Mouse (Mus musculus) retina, embryonic 14.5 days (tissue): Measurements from ENCODE around the gene Rhof.
A peak's percentile ranks its signal among the peaks of the same experiment; 100 is the strongest.

Experiments used
- DNase-seq: peaks from one replicate; pipeline ENCODE4 v3.0.0-alpha.2; 2015; ENCODE audit warnings: low spot score

Rhof gene

DNA sequence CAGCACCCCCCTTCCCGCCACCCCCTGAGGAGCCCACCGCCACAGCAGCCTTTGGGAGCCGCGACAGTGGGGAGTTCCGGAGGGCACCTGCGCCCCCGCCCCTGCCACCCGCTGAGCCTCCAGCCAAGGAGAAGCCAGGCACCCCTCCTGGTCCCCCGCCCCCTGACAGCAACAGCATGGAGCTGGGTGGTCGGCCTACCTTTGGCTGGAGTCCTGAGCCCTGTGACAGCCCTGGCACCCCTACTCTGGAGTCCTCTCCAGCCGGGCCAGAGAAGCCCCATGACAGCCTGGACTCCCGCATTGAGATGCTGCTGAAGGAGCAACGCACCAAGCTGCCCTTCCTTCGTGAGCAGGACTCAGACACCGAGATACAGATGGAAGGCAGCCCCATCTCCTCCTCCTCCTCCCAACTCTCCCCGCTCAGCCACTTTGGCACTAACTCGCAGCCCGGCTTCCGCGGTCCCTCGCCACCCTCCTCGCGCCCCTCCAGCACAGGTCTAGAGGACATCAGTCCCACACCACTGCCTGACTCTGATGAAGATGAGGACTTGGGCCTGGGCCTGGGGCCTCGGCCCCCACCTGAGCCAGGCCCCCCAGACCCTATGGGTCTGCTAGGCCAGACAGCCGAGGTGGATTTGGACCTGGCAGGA, 15.7 kb upstream of the Rhof start:
- DNase-seq = no peak

DNA sequence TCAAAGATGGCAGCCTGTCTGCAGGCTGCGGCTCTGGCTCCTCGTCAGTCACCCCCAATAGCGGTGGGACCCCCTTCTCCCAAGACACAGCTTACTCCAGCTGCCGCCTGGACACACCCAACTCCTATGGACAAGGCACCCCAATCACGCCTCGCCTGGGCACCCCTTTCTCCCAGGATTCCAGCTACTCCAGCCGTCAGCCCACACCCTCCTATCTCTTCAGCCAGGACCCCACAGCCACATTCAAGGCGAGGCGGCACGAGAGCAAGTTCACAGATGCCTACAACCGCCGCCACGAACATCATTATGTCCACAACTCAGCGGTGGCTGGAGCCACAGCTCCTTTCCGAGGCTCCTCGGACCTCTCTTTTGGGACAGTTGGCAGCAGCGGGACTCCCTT, 15.1 kb upstream of the Rhof start:
- DNase-seq = no peak

DNA sequence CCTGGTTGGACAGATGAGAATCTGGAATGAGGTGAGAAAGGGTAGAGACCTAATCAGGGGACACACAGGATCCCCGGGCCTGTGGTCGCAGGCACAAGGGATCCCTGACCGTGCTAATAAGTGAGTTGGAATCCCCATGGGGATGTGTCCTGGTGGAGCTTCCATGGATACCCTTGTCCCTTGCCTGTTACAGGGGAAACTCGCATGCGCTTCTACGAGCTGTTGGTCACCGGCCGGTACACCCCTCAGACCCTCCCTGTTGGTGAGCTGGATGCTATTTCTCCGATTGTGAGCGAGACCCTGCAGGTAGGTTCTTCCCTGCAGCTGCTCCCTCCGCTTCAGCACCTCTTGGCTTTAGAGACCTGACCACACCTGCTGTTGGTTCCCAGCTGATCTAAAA, 13.9 kb upstream of the Rhof start:
- DNase-seq = no peak

DNA sequence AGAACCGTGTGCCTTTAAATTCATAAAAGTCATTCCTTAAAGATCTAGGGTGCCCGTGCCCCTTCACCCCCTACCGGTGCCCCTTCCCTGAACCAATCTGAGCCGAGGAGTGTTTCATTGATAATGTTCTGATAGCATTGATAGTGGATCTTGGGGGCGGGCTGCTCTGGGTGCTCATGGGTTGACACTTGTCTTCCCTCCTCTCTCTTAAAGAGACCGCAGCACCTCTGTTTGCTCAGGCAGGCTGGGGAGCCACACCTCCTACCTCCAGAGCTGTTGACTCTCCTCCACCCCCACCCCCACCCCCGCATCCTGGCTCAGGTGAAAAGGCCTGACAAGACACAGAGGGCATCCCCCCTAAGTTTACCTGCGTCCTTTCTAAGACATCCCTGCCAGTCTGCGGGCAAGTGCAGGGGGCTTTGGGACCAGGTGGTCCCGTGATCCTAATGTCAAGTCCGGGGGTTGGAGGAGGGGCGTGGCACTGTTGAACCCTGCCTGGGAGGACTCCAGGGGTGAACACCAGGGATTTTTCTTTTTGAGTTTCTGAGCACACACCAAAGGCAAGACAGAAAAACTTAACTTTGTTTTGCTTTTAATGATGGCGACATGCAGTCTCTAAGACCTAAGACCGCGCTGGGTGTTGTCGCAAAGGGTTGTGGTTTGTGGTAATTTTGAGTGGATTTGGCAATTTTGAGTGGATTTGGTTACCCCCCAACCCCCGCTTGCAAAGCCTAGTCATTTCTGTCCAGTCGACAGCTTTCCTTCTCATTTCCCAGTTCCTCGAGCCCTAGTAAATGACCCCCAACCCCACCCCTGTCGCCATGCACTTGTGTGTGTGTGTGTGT, 12.5 kb upstream of the Rhof start:
- no peak for DNase-seq

DNA sequence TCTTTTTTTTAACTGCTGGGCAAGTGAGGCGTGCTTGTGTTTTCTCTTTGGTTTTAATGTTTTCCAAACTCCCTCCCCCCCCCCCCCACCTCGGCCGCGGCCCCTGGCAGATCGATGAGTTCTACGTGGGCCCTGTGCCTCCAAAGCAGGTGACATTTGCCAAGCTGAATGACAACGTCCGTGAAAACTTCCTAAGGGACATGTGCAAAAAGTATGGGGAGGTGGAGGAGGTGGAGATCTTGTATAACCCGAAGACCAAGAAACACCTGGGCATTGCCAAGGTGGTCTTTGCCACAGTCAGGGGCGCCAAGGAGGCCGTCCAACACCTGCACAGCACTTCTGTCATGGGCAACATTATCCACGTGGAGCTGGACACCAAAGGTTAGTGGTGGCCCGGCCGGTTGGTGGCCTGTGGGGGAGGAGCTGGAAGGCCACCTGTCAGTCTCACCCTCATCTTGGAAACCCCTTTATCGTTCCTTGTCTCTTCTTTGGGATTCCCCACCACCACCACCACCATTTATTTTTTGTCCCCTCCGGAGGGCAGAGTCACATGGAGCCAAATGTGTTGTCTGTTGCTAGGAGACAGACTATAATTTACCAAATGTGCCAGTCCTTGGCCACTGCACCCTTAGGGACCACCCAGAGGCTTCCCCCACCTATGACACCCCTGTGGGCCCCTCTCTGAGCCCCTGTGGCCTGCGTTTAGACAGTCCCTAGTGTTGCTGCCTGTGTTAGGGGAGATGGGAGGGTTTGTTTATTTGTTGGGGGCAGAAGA, 11.7 kb upstream of the Rhof start:
- peak; percentile 25 for DNase-seq

DNA sequence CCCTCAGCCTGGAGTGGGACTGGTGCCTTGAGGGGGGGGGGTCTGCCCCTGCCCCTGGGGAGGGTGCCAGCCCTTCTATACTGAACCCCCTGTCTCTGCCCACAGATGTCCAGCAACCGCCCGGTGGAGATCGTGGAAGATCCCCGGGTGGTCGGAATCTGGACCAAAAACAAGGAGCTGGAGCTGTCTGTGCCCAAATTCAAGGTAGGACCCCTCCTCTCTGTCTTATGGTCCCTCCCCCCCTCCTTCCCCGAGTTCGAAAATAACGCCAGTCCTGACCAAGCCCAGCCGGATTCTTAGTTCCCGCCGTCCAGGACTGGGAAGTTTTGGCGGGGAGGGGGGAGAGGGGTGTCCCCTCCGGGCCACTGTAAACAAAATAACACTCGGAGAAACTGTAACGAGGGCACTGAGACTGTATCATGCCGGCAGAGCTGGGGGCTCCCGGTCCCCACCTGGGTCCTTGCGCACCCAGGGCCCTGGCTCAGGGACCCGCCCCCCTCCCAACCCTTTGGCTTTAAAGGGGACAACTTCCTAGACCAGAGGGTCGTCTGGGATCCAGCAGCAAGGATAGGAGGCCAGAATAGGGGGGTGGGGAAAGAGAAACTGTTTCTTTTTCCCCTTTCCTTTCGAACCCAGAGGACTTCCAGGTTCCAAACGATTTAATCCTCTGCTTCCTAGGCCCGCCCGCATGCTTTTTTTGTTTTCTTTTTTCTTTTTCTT, 10.9 kb upstream of the Rhof start:
- peak; percentile 72 for DNase-seq

DNA sequence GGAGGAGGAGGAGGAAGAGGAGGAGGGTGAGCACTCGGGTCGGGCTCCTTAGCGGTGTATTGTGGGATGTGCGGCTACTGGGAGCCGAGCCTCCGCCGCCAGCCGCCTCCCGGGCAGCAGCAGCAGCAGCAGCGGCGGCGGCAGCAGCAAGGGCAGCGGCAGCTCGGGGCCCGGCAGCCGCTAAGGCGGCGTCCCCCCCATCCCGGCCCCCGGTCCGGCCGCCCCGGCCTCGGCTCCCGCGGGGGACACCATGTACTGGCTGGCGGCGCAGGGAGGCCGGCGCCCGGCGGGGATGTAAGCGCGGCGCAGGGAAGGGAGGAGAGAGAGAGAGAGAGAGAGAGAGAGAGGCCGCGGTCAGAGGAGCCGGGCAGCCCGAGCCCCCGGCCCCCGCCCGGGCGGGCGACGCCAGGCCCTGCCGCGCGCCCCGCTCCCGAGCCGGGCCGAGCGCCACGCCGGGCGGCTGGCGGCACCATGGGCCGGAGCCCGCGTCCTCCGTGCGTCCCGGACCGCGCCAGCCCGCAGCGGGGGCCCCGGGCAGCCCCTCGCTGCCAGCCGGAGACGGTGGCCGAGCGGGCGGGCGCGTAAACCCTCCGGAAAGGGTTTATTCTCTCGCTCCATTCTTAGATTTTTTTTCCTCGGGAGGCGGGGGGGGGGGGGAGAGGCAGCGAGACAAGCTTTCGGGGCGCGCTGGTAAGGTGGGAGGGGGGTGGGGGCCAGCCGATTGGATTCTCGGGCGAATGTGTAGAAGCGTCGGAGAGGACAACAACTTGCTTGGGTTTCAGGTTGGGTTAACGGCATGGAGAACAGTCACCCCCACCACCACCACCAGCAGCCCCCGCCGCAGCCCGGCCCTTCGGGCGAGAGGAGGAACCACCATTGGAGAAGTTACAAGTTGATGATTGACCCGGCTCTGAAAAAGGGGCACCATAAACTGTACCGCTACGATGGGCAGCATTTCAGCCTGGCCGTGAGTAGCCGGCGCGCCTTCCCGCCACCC, 10.0 kb upstream of the Rhof start, which contains the start of gene Setd1b:
Gene Setd1b, plus strand, starts transcription at position 33 of the 997 bp plus-strand sequence.
- peak; percentile 77 for DNase-seq

DNA sequence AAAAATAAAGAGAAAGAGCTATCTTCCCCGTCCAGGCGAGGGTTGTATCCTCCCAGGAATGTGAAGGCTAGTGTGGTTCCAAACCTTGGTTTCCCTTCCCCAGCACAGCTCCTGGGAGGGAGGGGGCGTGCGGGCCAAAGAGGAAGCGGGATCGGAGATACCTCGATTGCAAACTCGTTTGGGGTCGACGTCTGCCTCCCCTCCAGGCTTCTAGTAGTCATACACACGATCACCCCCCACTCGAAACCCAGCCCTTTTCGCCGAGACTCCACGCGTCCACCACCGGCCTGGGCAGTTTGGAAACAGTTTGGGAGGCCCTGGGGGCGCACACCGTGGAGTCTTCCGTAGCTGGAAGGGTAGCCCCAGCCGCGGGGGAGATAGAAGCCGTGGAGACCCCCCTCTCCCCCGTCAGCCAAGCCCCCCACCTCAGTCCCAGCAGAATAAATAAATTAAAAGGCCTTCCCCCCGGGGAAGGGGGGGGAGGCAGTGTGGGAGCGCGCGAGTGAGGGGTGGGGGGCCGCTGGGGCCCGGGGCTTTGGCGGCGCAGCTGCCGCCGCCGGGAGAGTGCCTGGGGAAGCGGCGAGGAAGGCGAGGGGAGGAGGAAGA, 9.2 kb upstream of the Rhof start:
- DNase-seq = peak; percentile 68

DNA sequence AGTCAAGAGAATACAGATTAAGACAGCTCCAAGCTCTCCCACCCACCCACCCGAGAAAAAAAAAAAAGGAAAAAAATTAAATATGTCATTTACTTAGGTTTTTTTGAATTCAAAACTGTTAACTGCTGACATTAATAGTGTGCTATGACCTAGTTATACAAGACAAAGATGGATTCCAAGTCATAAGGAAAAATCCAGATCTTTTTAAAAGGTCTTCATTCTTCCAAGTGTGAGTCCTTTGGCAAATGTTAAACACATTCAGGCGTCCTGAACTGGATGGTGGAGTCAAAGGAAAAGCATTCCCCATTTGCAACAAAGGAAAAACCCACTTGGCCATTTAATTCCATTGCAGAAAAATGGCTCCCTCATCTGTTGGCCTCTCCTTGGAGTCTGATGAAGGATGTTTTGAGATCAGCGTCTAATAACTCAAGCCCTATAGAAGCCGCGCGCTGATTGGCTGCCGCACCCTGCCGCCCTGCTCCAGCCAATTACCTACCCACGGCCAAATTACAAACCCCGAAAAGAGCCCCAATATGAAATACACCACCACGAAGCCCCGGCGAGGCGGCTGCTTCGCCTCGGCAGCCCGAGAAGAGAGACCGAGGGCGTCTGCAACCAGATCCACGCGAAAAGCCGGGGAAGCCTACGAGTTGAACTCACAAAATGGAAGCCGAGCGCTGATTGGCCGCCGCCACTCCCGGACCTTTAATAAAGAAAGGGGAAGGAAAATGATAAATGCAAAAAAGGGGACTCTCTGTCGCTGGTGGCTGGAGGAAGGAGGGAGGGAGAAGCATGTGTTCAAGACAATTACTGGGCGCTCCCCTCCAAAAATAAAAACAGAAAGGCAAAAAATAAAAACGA, 8.4 kb upstream of the Rhof start:
- peak; percentile 97 for DNase-seq

DNA sequence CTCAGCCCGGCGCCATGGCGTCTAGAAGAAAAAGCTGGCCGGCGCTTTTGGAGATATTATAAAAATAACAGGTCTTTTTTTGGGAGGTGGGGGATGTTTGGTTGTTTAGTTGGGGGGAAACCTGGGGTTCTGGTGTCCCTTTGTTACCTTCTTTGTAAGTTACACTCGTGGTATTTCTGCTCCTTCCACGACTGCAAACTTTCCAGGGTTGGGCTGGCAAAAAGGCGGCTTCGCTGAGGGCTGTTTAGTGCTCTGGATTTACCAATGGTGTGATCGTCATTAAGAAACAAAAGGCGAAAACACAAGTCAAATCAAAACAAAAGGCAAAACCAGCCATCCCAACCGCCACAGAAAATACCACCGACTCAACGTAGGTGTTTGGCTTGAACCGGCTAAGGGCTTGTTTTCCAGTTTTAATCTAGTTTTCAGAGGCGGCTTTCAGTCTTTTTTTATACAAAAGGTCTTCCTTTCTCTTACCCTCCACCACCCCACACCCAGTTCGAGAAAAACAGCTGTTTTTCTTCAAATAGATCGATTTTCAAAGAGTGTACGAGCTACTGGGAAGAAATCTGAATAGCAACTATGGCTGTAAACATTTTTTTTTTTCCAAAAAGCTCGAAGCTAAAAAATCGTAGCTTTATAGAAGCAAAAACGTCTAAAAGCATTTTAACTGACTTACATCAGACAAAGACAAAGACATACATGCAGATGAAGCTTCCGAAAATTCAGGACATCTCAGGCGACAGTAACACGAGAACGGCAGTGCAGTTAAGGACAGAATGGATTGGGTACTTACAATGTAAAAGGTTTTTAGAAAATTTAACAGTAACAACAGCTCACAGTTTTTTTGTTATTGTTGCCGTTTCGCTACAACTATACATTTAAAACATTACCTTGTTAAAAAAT, 7.5 kb upstream of the Rhof start:
- DNase-seq = peak; percentile 55

DNA sequence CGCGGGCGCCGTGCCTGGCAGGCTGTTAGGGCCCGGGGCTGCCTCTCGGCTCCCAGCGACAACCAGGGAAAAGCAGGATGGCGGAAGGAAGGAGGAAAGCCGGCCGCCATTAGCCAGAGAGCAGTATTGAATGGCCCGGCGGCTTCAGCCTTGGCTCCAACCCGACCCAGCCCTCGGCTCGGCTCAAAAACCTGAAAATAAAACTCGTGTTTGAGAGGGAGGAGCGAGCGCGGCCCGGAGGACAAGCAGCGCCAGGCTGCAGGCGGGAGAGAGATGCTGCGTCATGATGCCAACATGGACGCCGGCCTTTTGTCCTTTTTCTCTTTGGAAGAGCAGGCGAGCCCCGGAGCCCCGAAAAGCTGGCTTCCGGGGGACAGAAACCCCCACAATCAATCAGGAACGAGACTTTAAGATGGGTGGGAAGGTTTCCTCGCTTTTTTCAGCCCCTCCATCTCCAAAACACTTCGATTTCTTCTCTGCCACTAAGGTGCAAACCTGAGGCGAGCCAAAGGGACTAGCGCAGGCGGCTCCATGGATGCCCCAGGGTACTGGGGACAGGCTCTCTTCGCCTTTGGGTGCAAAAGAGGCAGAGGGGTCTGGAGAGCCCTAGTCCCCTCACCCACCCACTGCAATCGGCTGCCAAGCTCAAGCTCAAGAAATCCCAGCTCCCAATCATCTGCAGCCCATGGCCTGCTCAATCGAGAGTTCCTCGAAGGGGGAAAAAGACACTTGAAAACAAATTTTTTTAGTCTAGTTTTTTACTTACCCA, 6.6 kb upstream of the Rhof start:
- peak; percentile 78 for DNase-seq

DNA sequence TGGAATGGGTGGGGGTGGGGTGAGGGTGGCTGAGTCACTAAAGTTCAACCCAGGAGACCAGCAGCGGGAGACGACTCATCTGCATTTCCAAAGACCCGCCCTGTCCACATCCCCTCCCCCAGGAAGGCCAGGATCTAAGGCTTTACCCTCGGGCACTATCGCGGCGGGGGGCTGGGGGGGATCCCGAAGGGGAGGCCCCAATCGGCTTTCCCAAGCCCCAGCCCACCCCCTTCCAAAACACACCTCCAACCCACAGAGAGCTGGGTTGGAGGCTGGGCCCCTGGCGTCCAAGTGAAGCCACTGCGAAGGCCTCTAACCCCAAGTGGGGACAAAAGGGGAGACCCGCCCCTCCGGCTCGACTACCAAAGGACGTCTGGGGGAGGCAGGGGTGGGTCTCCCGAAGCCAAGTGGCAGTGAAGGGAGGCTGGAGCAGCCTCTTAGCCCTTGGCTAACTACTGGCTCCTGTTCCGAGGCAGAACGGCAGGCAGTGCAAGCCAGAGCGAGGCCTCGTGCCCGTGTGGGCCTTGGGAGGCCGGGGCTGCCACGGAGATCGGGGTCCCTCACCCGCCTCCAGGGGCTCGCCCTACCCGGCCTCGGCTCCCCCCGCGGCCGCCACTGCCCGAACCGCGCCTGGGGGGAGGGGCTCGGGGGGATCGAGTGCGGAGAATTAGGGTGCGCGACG, 5.9 kb upstream of the Rhof start:
- peak; percentile 83 for DNase-seq

DNA sequence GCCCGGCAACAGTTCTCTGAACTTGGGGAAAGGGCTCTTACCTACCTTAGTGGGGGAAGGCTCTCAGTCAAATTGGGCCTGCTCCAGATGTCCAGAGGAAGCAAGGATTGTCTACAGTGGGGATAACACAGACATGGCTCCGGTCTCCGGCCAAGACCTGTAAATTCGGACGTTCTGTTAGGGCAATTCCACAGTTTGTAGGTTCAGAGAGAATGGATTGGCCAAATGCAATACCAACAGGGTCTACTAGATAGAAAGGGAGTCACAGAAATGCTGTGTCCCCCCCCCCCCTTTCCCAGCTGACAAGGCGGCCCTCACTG, 5.4 kb upstream of the Rhof start:
- no peak for DNase-seq

DNA sequence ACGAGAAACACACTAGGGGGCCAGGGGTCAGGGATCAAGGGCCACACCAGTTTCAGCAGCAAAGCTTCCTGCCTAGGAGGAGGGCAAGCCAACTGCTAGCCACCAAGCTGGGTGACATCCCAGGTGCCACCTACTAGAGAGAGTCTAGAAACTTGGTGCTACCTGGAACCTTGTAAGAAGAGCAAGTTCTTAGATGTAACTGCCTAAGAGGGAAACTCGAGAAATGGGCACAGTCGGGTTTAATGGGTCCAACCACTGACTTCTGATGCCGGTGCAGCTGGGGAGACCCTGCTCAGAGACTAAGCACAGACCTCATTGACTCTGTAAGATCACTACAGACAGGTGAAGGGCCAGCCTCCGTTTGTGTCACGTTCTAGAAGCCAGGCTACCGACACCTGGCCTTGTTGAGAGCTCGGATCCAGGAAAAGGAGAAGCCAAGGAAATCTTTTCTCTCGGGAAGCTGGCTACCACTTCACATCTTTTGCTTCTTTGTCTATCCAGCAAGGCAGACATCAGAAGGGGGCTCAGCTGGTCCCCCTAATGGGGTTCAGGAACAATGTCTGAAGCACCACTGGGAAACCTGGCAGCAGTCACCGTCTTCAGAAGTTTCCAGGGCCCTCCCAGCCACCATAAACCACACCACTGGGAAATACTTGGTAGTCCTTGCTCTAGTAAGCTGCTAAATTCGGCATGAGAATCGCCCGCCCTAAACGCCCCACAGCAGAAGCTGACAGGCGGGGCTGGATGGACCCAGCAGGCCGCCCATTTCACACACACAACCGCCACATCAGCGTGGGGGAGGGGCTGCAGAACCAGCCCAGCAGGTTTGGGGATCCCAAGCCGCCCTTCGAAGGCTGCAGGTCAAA, 4.8 kb upstream of the Rhof start:
- peak; percentile 74 for DNase-seq

DNA sequence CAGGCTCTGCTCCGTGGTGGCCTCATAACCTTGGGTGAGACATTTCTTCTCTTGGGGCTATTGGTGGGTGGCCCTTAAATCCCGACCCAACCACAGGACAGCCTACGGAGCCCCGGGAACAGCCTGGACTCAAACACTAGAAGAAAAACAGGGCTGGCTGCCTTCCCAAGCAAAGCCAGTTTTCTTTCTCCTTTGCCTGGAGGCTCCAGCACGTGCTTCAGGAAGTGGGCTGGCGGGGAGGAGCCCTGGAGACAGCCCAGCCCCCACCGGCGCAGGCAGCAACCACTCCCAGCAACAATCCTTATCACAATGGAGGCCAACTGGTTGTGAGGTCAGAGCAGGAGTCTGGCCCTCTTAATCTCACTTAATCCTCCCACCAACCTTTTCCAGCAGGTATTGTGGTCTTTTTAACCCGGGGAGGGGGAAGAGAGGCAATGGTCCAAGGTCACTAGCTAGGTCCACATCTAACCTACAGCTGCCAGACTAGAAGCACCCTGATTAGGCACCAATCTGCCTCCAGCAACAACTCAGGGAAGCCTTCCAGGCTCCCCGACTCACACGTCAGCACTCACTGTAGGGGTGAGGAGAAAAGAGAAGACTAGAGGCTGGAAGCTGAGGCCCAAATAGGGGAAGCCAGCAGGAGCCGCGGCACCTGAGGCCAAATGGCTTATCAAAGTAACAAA, 4.0 kb upstream of the Rhof start:
- peak; percentile 74 for DNase-seq
